Mouse (Mus musculus) liver, adult 2 months (tissue): ENCODE data around the gene Arhgap35.
A peak's percentile ranks its signal among the peaks of the same experiment; 100 is the strongest.

ENCODE experiments used
- CTCF ChIP-seq: fragments of 200-500 bp; IDR thresholded peaks from 2 replicates; pipeline ENCODE4 v1.5.1; 2011; ENCODE audit warnings: low read depth, low read length, control low read depth
- POLR2A ChIP-seq: fragments of 200-500 bp; IDR thresholded peaks from 2 replicates; pipeline ENCODE4 v1.6.1; 2011; ENCODE audit warnings: low read length, control low read depth; ENCODE audit not compliant: insufficient read depth; ENCODE audit errors: extremely low read depth

- peak; percentile 69 for TF ChIP-seq CTCF
- no peak for TF ChIP-seq POLR2A
Measured at GRCm38 (mm10) chr7:16493361-16493760, 121.4 kb downstream of the Arhgap35 start.
